8 mouse cellular contexts compared by ENCODE assay signal in genomic region chr16:30388522-30389209, GRCm38 (mm10). TPM values are rescaled to one million over a fixed set of nuclear protein-coding genes. Genes with fewer than 3 reads are reported as not detected.
A peak's percentile ranks its signal among the peaks of the same experiment; 100 is the strongest.
DNase-seq lines count a peak whose midpoint lies in the region; ATAC-seq and TF ChIP-seq lines count a peak whose summit lies in the region.

No protein-coding gene starts in this region.

- peak overlapping the region; percentile 72 for H3K4me2 ChIP-seq in lung, embryonic 15.5 days

- peak overlapping the region; percentile 81 for H3K9ac ChIP-seq in lung, embryonic 15.5 days

- WGBS in lung, embryonic 15.5 days = under 1% methylated on average over 54 of the region's 76 CpGs
- WGBS in olfactory bulb, adult 2 months = 5% methylated on average over 76 of the region's 76 CpGs

- H3K27me3 ChIP-seq in lung, embryonic 15.5 days = peaks cover 4% of the 10 kb centered on the region; the same call in 1 of the 2 replicates

- TF ChIP-seq POLR2A in olfactory bulb, adult 2 months (IDR thresholded peaks at IDR 0.05; ENCODE audit: insufficient read depth, low read depth, low read length) = peak; percentile 46; the same call in 1 of the 2 replicates

- H3K9me3 ChIP-seq in lung, embryonic 15.5 days = no peaks in the 10 kb centered on the region

- peak; percentile 88 for DNase-seq in MN1 (ENCODE audit: low spot score)
- peak; percentile 85 for DNase-seq in cerebellum, adult 8-10 months
- DNase-seq in forelimb bud, embryonic 11.5 days (ENCODE audit: low read depth, low spot score) = peak; percentile 89
- peak; percentile 62 for DNase-seq in layer of hippocampus, adult 9-10 months (ENCODE audit: low spot score)
- peak; percentile 90 to 91 for DNase-seq in thymus, adult 18-20 months

- H3K4me3 ChIP-seq in lung, embryonic 15.5 days = peak overlapping the region; percentile 80
- peak overlapping the region; percentile 92 for H3K4me3 ChIP-seq in olfactory bulb, adult 2 months (ENCODE audit: insufficient read depth, low read depth, low read length)

- ATAC-seq in hematopoietic stem cell, adult 5-6 weeks (replicated peaks in 1 of 2; ENCODE audit: insufficient read depth in 1 of 2, low FRiP score in 2 of 2, low TSS enrichment in 1 of 2, low read depth in 1 of 2, poor library complexity in 2 of 2, severe bottlenecking in 2 of 2) = peak; percentile 47 to 72
- peak; percentile 89 for ATAC-seq in lung, embryonic 15.5 days (ENCODE audit: borderline replicate concordance, extremely low read depth, low FRiP score, low TSS enrichment)

- TF ChIP-seq CTCF in olfactory bulb, adult 2 months (IDR thresholded peaks at IDR 0.05; ENCODE audit: insufficient read depth, low read depth, low read length) = no peak

- H3K4me1 ChIP-seq in lung, embryonic 15.5 days = peaks cover 27% of the 10 kb centered on the region
- peaks cover 16% of the 10 kb centered on the region for H3K4me1 ChIP-seq in olfactory bulb, adult 2 months (ENCODE audit: control insufficient read depth, insufficient read depth, low read length)

- no peaks in the 10 kb centered on the region; the same call in 1 of the 2 replicates for H3K36me3 ChIP-seq in lung, embryonic 15.5 days

- H3K27ac ChIP-seq in lung, embryonic 15.5 days = peak overlapping the region; percentile 93
- 0 out of 2 replicates have a peak overlapping the region, but pooled peaks have one; percentile 23 for H3K27ac ChIP-seq in olfactory bulb, adult 2 months (ENCODE audit: insufficient read depth, low read depth, low read length)

RNA-seq across cellular contexts. Expression of gene Atp13a3, which starts 17.1 kb away (rescaled TPM):
- 59.2 and 80.3 TPM in 2 replicates for total RNA-seq in hematopoietic stem cell, adult 5-6 weeks (2017)
- polyA plus RNA-seq in lung, embryonic 15.5 days (2015; fragmentation: Nextera tagmentation; extraction: Ambion mirVana) = 12.4 and 13.5 TPM in 2 replicates
- 63.3 and 284 TPM in 2 replicates for polyA plus RNA-seq in olfactory bulb, adult 2 months (2012; ENCODE audit: insufficient read depth, insufficient read length, low replicate concordance, missing spikeins)

Comparison
In these comparisons a context has a peak if more than half of its experiments do, and no peak if none do; other contexts are left out.
1. Peak in every context shown above with its lines: DNase-seq, ATAC-seq, H3K4me3 ChIP-seq and H3K27ac ChIP-seq.